Mouse (Mus musculus) bone marrow macrophage, adult 2 months (primary cell): ENCODE results near the gene Theg. TPM values are rescaled to one million over a fixed set of nuclear protein-coding genes. Genes with fewer than 3 reads are reported as not detected.

ENCODE experiments used
- H3K27ac ChIP-seq: 2 replicates; pipeline ENCODE4 v1.5.1; 2012; ENCODE audit warnings: low read depth, low read length; ENCODE audit not compliant: insufficient read depth
- H3K4me1 ChIP-seq: 2 replicates; pipeline ENCODE4 v1.6.1; 2012; ENCODE audit warnings: low read length; ENCODE audit not compliant: control insufficient read depth, insufficient read depth
- H3K4me3 ChIP-seq: 2 replicates; pipeline ENCODE4 v1.5.1; 2012; ENCODE audit warnings: mild to moderate bottlenecking, low read length, moderate library complexity; ENCODE audit not compliant: insufficient read depth
- CTCF ChIP-seq: IDR thresholded peaks from 2 replicates; pipeline ENCODE4 v1.5.1; 2012; ENCODE audit warnings: low read depth, mild to moderate bottlenecking, low read length, moderate library complexity
- POLR2A ChIP-seq: IDR thresholded peaks from 2 replicates; pipeline ENCODE4 v1.6.1; 2012; ENCODE audit warnings: mild to moderate bottlenecking, low read depth, low read length, borderline replicate concordance
- polyA plus RNA-seq: library from polyadenylated mRNA; stranded (reverse); fragments of >200 nt; gene quantifications from 2 replicates; pipeline ENCODE4 v1.2.4, GENCODE M21; 2012; ENCODE audit not compliant: missing spikeins, insufficient read depth, insufficient read length

Theg gene
- polyA plus RNA-seq, 1 experiment: not detected

DNA sequence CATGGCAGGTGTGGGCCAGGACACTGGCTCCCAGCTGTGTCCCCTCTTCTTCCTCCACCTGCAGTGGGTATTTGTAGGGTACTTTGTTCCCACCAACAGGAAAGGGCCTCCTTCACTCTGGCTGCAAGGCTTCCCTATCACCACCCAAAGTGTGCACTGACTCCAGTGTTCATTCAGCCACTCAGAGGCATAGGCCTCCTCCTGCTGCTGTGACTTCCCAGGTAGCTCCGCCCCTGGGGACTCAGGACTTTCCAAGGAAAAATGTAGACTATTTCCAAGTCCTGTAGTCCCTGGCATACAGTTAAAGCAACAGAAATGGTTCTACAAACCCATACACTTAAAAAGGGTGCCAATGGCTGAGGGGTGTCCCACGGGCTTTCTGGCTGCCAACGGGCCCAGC is 54.5 kb downstream of the Theg start:
- no peak for TF ChIP-seq POLR2A
- TF ChIP-seq CTCF: no peak
- H3K27ac ChIP-seq: no peak overlapping the region
- peak overlapping the region; percentile 90 for H3K4me3 ChIP-seq
- peaks cover 16% of the 10 kb centered on the region for H3K4me1 ChIP-seq

GRCm38 (mm10) chr10:79531593-79531992 is 55.5 kb downstream of the Theg start:
- TF ChIP-seq POLR2A (no peak), CTCF (no peak)
- peaks cover 16% of the 10 kb centered on the region for H3K4me1 ChIP-seq
- no peak overlapping the region for H3K27ac ChIP-seq
- H3K4me3 ChIP-seq: no peak overlapping the region

DNA sequence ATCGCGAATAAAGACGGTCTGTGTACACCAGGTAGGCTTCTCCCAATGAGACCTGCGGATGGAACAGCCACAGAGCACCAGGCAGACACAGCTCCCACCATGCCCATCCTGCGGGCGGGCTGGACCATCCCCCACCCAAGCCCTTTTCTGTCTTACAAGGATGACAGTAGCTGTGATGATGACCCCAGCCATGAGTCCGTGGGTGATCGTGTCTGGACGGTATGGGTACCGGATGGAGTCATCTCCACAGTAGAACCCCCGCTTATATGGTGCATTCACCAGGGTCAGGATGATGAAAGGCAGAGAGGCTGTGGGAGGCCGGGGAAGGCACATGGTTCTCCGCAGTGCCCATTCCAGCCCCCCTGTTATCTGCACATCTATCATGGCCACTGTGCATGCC is 56.4 kb downstream of the Theg start:
- no peak overlapping the region for H3K27ac ChIP-seq
- no peak overlapping the region for H3K4me3 ChIP-seq
- peaks cover 10% of the 10 kb centered on the region for H3K4me1 ChIP-seq
- TF ChIP-seq POLR2A: no peak
- no peak for TF ChIP-seq CTCF

GRCm38 (mm10) chr10:79530241-79530640 is 56.9 kb downstream of the Theg start:
- TF ChIP-seq CTCF (no peak), POLR2A (no peak)
- H3K27ac ChIP-seq: no peak overlapping the region
- peaks cover 6% of the 10 kb centered on the region; the same call in 1 of the 2 replicates for H3K4me1 ChIP-seq

GRCm38 (mm10) chr10:79528081-79528480 is 59.0 kb downstream of the Theg start:
- Histone ChIP-seq H3K4me3 (no peak overlapping the region), H3K4me1 (peaks cover 3% of the 10 kb centered on the region; the same call in 1 of the 2 replicates), H3K27ac (no peak overlapping the region)
- no peak for TF ChIP-seq CTCF
- no peak for TF ChIP-seq POLR2A

More at GRCm38 (mm10) chr10:79530241-79530640, 56.9 kb downstream of the Theg start:
- H3K4me3 ChIP-seq: no peak overlapping the region

DNA sequence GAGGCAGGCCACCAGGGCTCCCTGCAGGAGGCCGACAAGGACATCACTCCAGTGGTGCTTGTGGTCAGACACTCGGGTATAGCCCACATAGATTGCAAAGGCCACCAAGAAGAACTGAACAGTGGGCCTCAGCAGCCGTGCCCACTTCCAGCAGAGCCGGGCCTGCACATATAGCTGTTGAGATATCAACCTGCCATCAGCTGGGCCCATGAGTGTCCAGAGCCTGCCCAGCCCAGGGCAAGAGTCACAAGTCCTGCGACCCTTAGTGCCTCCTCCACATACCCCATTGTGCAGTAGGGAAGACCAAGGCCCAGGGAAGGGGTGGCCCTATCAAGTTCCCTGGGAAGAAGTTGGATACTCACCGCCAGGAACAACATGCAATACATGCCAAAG is 59.7 kb downstream of the Theg start:
- no peak overlapping the region for H3K4me3 ChIP-seq
- H3K4me1 ChIP-seq: no peaks in the 10 kb centered on the region
- TF ChIP-seq CTCF: no peak
- TF ChIP-seq POLR2A: no peak
- H3K27ac ChIP-seq: no peak overlapping the region

- TF ChIP-seq POLR2A (no peak), CTCF (no peak)
- no peak overlapping the region for H3K4me3 ChIP-seq
Observed at GRCm38 (mm10) chr10:79526661-79527452, 60.3 kb downstream of the Theg start.

More at GRCm38 (mm10) chr10:79526661-79527452, 60.3 kb downstream of the Theg start:
- H3K27ac ChIP-seq: no peak overlapping the region
- H3K4me1 ChIP-seq: no peaks in the 10 kb centered on the region

Other genes with a start within 250 kb of the Theg start
- not detected in 2 replicates for gene Vmn2r82, start 230.8 kb downstream of the Theg start, polyA plus RNA-seq
- not detected in 2 replicates for gene Vmn2r83, start 118.6 kb downstream of the Theg start, polyA plus RNA-seq
- gene Plpp2, start 53.5 kb downstream of the Theg start, polyA plus RNA-seq: 16.9 and 21.1 TPM in 2 replicates
- gene Mier2, start 32.1 kb downstream of the Theg start, polyA plus RNA-seq: 32.1 and 35.1 TPM in 2 replicates
- gene C2cd4c, start 26.7 kb upstream of the Theg start, polyA plus RNA-seq: 0.29 TPM in 1 of 2 replicates, not detected in the other
- 0.40 and 0.71 TPM in 2 replicates for gene Shc2, start 50.6 kb upstream of the Theg start, polyA plus RNA-seq
- not detected in 2 replicates for gene Odf3l2, start 58.4 kb upstream of the Theg start, polyA plus RNA-seq
- not detected in 2 replicates for gene Madcam1, start 77.2 kb upstream of the Theg start, polyA plus RNA-seq
- gene Tpgs1, start 82.0 kb upstream of the Theg start, polyA plus RNA-seq: 32.7 and 36.2 TPM in 2 replicates
- gene Cdc34, start 94.9 kb upstream of the Theg start, polyA plus RNA-seq: 74.9 and 77.1 TPM in 2 replicates
- 0.84 TPM in 1 of 2 replicates, not detected in the other for gene Gzmm, start 101.7 kb upstream of the Theg start, polyA plus RNA-seq
- 300 and 307 TPM in 2 replicates for gene Bsg, start 117.2 kb upstream of the Theg start, polyA plus RNA-seq
- gene Hcn2, start 129.3 kb upstream of the Theg start, polyA plus RNA-seq: 0.86 and 1.3 TPM in 2 replicates
- gene Polrmt, start 159.2 kb upstream of the Theg start, polyA plus RNA-seq: 18.8 and 19.8 TPM in 2 replicates
- not detected in 2 replicates for gene Fgf22, start 167.7 kb upstream of the Theg start, polyA plus RNA-seq
- gene Rnf126, start 179.6 kb upstream of the Theg start, polyA plus RNA-seq: 23.3 and 27.6 TPM in 2 replicates
- 1.0 and 1.1 TPM in 2 replicates for gene Fstl3, start 189.9 kb upstream of the Theg start, polyA plus RNA-seq
- not detected in 2 replicates for gene Prss57, start 203.6 kb upstream of the Theg start, polyA plus RNA-seq
- gene Palm, start 206.2 kb upstream of the Theg start, polyA plus RNA-seq: 2.9 and 3.4 TPM in 2 replicates
- 0.91 TPM in 1 of 2 replicates, not detected in the other for gene Misp, start 233.7 kb upstream of the Theg start, polyA plus RNA-seq